Mouse (Mus musculus): Measurements from ENCODE around the gene Hc. TPM values are rescaled to one million over a fixed set of nuclear protein-coding genes. Genes with fewer than 3 reads are reported as not detected.

Gene Hc
- polyA plus RNA-seq, 1 experiment from 2014 or later: 0.38 TPM

DNA sequence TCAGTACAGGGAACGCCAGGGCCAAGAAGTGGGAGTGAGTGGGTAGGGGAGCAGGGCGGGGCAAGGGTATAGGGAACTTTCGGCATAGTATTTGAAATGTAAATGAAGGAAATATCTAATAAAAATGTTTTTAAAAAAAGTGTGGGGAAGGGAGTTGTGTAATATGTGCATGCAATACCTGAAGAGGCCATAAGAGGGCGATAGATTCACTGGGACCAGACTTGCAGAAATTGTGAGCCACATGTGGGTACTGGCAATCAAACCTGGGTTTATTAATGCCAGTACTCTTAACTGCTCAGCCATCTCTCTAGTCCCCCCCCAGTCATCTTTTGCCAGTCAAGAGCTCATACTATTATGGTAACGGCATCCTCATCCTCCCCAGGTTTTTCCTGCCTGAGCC lies 12.4 kb downstream of the Hc start:
- WGBS: 38% methylated on average over 5 of the region's 5 CpGs
- DNase-seq (ENCODE audit: low spot score): peak; percentile 45

GRCm38 (mm10) chr2:35044956-35045355 lies 16.3 kb downstream of the Hc start:
- H3K9ac ChIP-seq (replicated peaks; ENCODE audit: low read length): no peak overlapping the region
- H3K27ac ChIP-seq (replicated peaks; ENCODE audit: low read depth, low read length): no peak overlapping the region
- H3K27me3 ChIP-seq (ENCODE audit: control insufficient read depth, insufficient read depth, low read length): no peaks in the 10 kb centered on the region
- 67% methylated on average over 2 of the region's 2 CpGs for WGBS
- DNase-seq (ENCODE audit: low spot score) (peak; percentile 72), ATAC-seq (replicated peaks; ENCODE audit: insufficient number of reproducible peaks, low FRiP score, low TSS enrichment, low read depth) (no peak)
- H3K4me1 ChIP-seq (ENCODE audit: control insufficient read depth, insufficient read depth, low read length): no peaks in the 10 kb centered on the region
- no peaks in the 10 kb centered on the region for H3K9me3 ChIP-seq (replicated peaks; ENCODE audit: control insufficient read depth, low read length)
- H3K36me3 ChIP-seq (replicated peaks; ENCODE audit: control insufficient read depth, insufficient read depth, low read depth, low read length): no peaks in the 10 kb centered on the region
- no peak overlapping the region for H3K4me3 ChIP-seq (ENCODE audit: low read depth, low read length)
- H3K4me2 ChIP-seq (ENCODE audit: low read depth, low read length): no peak overlapping the region

More for the DNA sequence above, 12.4 kb downstream of the Hc start:
- no peak overlapping the region for H3K9ac ChIP-seq (replicated peaks; ENCODE audit: low read length)
- H3K27ac ChIP-seq (replicated peaks; ENCODE audit: low read depth, low read length): no peak overlapping the region
- no peaks in the 10 kb centered on the region for H3K36me3 ChIP-seq (replicated peaks; ENCODE audit: control insufficient read depth, insufficient read depth, low read depth, low read length)
- no peak overlapping the region for H3K4me2 ChIP-seq (ENCODE audit: low read depth, low read length)
- no peaks in the 10 kb centered on the region for H3K4me1 ChIP-seq (ENCODE audit: control insufficient read depth, insufficient read depth, low read length)
- H3K4me3 ChIP-seq (ENCODE audit: low read depth, low read length): no peak overlapping the region
- no peaks in the 10 kb centered on the region for H3K9me3 ChIP-seq (replicated peaks; ENCODE audit: control insufficient read depth, low read length)
- H3K27me3 ChIP-seq (ENCODE audit: control insufficient read depth, insufficient read depth, low read length): no peaks in the 10 kb centered on the region
- ATAC-seq (replicated peaks; ENCODE audit: insufficient number of reproducible peaks, low FRiP score, low TSS enrichment, low read depth): no peak

GRCm38 (mm10) chr2:35038580-35039375 lies 22.5 kb downstream of the Hc start:
- Histone ChIP-seq H3K9ac (replicated peaks; ENCODE audit: low read length) (no peak overlapping the region), H3K36me3 (replicated peaks; ENCODE audit: control insufficient read depth, insufficient read depth, low read depth, low read length) (no peaks in the 10 kb centered on the region), H3K27ac (replicated peaks; ENCODE audit: low read depth, low read length) (no peak overlapping the region), H3K4me1 (ENCODE audit: control insufficient read depth, insufficient read depth, low read length) (no peaks in the 10 kb centered on the region), H3K4me3 (ENCODE audit: low read depth, low read length) (no peak overlapping the region), H3K27me3 (ENCODE audit: control insufficient read depth, insufficient read depth, low read length) (no peaks in the 10 kb centered on the region), H3K4me2 (ENCODE audit: low read depth, low read length) (no peak overlapping the region), H3K9me3 (replicated peaks; ENCODE audit: control insufficient read depth, low read length) (no peaks in the 10 kb centered on the region)
- WGBS: 88% methylated on average over 9 of the region's 9 CpGs
- ATAC-seq (replicated peaks; ENCODE audit: insufficient number of reproducible peaks, low FRiP score, low TSS enrichment, low read depth) (no peak), DNase-seq (ENCODE audit: low spot score) (no peak)

DNA sequence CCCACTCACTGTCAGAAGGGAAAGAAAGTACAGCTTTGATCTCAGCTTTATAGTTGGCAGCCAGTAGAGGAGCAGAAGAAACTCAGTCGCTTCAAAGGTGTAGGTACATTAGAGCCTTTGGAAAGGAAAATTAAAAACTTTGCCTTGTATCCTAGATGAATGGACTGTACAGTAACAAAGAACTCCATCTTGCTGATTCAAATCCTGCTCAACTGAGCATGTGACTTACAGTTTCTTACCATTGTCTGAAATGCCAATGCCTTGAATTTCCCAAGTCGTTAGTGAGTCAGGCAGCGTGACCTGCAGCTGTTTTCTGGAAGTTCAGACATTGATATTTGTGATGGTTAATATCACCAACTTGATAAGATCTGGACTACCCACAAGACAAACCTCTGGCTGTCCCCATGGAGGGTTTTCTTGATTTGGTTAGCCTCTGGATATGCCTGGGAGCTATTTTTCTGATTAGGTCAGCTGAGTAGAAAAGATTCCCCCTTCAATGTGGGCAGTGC lies 36.5 kb downstream of the Hc start:
- no peak for ATAC-seq (replicated peaks; ENCODE audit: insufficient number of reproducible peaks, low FRiP score, low TSS enrichment, low read depth)

DNA sequence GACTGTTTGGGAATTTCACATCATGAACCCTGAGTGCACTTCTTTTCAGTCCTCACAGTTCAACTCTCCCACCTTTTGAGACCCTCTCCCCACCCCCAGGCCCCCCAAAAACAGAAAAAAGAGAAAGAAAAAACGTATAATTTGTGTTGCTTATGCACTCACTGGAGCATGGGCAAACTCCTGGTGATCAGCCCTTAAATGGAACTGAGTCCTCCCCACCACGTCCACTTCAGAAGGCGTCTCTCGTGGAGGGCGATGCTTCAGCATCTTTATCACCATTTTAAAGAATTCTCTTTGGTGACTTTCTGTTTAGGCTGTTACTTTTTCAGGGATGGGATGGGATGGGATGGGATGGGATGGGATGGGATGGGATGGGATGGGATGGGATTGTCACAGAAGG lies 39.4 kb downstream of the Hc start:
- Histone ChIP-seq H3K4me3 (ENCODE audit: low read depth, low read length) (no peak overlapping the region), H3K9ac (replicated peaks; ENCODE audit: low read length) (no peak overlapping the region), H3K27me3 (ENCODE audit: control insufficient read depth, insufficient read depth, low read length) (no peaks in the 10 kb centered on the region), H3K9me3 (replicated peaks; ENCODE audit: control insufficient read depth, low read length) (no peaks in the 10 kb centered on the region), H3K27ac (replicated peaks; ENCODE audit: low read depth, low read length) (no peak overlapping the region), H3K4me2 (ENCODE audit: low read depth, low read length) (no peak overlapping the region), H3K4me1 (ENCODE audit: control insufficient read depth, insufficient read depth, low read length) (no peaks in the 10 kb centered on the region), H3K36me3 (replicated peaks; ENCODE audit: control insufficient read depth, insufficient read depth, low read depth, low read length) (no peaks in the 10 kb centered on the region)
- WGBS: 81% methylated on average over 5 of the region's 5 CpGs
- ATAC-seq (replicated peaks; ENCODE audit: insufficient number of reproducible peaks, low FRiP score, low TSS enrichment, low read depth) (no peak), DNase-seq (ENCODE audit: low spot score) (no peak)

More for the DNA sequence above, 36.5 kb downstream of the Hc start:
- Histone ChIP-seq H3K9ac (replicated peaks; ENCODE audit: low read length) (no peak overlapping the region), H3K4me2 (ENCODE audit: low read depth, low read length) (no peak overlapping the region), H3K9me3 (replicated peaks; ENCODE audit: control insufficient read depth, low read length) (no peaks in the 10 kb centered on the region), H3K27me3 (ENCODE audit: control insufficient read depth, insufficient read depth, low read length) (no peaks in the 10 kb centered on the region), H3K27ac (replicated peaks; ENCODE audit: low read depth, low read length) (no peak overlapping the region), H3K4me1 (ENCODE audit: control insufficient read depth, insufficient read depth, low read length) (no peaks in the 10 kb centered on the region), H3K4me3 (ENCODE audit: low read depth, low read length) (no peak overlapping the region), H3K36me3 (replicated peaks; ENCODE audit: control insufficient read depth, insufficient read depth, low read depth, low read length) (no peaks in the 10 kb centered on the region)
- DNase-seq (ENCODE audit: low spot score): no peak
- WGBS: 89% methylated on average over 3 of the region's 3 CpGs

DNA sequence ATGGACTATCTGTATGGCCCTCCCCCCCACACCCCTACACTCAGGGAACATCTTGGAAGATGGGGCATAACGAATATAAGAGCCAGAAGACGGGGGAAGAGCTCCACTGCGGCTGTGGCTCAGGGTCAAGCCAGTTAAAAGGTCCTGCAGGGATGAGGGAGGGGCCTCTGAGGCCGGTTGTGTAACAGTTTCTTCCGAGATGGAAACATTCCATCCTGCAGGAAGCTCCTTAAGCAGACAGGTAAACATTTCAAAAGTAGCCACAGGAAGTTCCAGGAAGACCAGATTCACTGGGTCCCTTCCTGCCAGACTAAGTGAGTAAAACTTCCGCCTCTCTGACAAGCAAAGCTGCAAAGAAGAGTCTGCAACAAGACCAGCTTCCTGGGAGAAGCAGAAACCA lies 45.4 kb downstream of the Hc start:
- 35% methylated on average over 6 of the region's 6 CpGs for WGBS

GRCm38 (mm10) chr2:35011649-35012048 lies 49.6 kb downstream of the Hc start:
- DNase-seq (ENCODE audit: low spot score): no peak
- WGBS: 95% methylated on average over 8 of the region's 8 CpGs
- ATAC-seq (replicated peaks; ENCODE audit: insufficient number of reproducible peaks, low FRiP score, low TSS enrichment, low read depth): no peak
- Histone ChIP-seq H3K9ac (replicated peaks; ENCODE audit: low read length) (no peak overlapping the region), H3K27ac (replicated peaks; ENCODE audit: low read depth, low read length) (no peak overlapping the region), H3K4me1 (ENCODE audit: control insufficient read depth, insufficient read depth, low read length) (no peaks in the 10 kb centered on the region), H3K4me2 (ENCODE audit: low read depth, low read length) (no peak overlapping the region), H3K36me3 (replicated peaks; ENCODE audit: control insufficient read depth, insufficient read depth, low read depth, low read length) (no peaks in the 10 kb centered on the region), H3K9me3 (replicated peaks; ENCODE audit: control insufficient read depth, low read length) (no peaks in the 10 kb centered on the region), H3K4me3 (ENCODE audit: low read depth, low read length) (no peak overlapping the region), H3K27me3 (ENCODE audit: control insufficient read depth, insufficient read depth, low read length) (no peaks in the 10 kb centered on the region)

More for the DNA sequence above, 45.4 kb downstream of the Hc start:
- no peak overlapping the region for H3K9ac ChIP-seq (replicated peaks; ENCODE audit: low read length)
- ATAC-seq (replicated peaks; ENCODE audit: insufficient number of reproducible peaks, low FRiP score, low TSS enrichment, low read depth) (no peak), DNase-seq (ENCODE audit: low spot score) (no peak)
- no peak overlapping the region for H3K27ac ChIP-seq (replicated peaks; ENCODE audit: low read depth, low read length)
- H3K36me3 ChIP-seq (replicated peaks; ENCODE audit: control insufficient read depth, insufficient read depth, low read depth, low read length): no peaks in the 10 kb centered on the region
- H3K9me3 ChIP-seq (replicated peaks; ENCODE audit: control insufficient read depth, low read length): no peaks in the 10 kb centered on the region
- no peaks in the 10 kb centered on the region for H3K27me3 ChIP-seq (ENCODE audit: control insufficient read depth, insufficient read depth, low read length)
- no peak overlapping the region for H3K4me3 ChIP-seq (ENCODE audit: low read depth, low read length)
- no peaks in the 10 kb centered on the region for H3K4me1 ChIP-seq (ENCODE audit: control insufficient read depth, insufficient read depth, low read length)
- no peak overlapping the region for H3K4me2 ChIP-seq (ENCODE audit: low read depth, low read length)

DNA sequence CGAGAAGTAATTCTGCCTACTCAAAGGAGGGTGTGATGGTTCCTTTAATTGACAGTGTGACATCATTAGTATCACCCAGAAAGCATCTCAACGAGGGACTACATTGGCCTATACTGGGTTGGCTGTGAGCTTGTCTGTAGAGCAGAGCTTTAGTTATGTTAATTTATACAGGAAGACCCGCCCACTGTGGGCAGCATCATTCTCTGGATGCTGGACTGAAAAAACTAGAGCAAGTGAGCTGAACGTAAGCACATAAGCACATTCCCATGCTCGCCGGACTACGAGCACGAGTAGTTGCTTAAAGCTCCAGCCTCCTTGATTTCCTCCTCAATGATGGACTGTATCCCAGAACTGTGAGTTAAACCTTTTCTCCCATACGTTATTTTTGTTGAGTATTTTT lies 62.3 kb downstream of the Hc start:
- H3K4me2 ChIP-seq (ENCODE audit: low read depth, low read length): no peak overlapping the region
- no peaks in the 10 kb centered on the region for H3K36me3 ChIP-seq (replicated peaks; ENCODE audit: control insufficient read depth, insufficient read depth, low read depth, low read length)
- H3K27me3 ChIP-seq (ENCODE audit: control insufficient read depth, insufficient read depth, low read length): no peaks in the 10 kb centered on the region
- H3K9me3 ChIP-seq (replicated peaks; ENCODE audit: control insufficient read depth, low read length): no peaks in the 10 kb centered on the region
- H3K4me1 ChIP-seq (ENCODE audit: control insufficient read depth, insufficient read depth, low read length): no peaks in the 10 kb centered on the region
- WGBS: 86% methylated on average over 9 of the region's 9 CpGs
- H3K4me3 ChIP-seq (ENCODE audit: low read depth, low read length): no peak overlapping the region
- H3K27ac ChIP-seq (replicated peaks; ENCODE audit: low read depth, low read length): no peak overlapping the region
- H3K9ac ChIP-seq (replicated peaks; ENCODE audit: low read length): no peak overlapping the region
- DNase-seq (ENCODE audit: low spot score): no peak
- no peak for ATAC-seq (replicated peaks; ENCODE audit: insufficient number of reproducible peaks, low FRiP score, low TSS enrichment, low read depth)

Data from embryonic facial prominence, embryonic 11.5 days (tissue).